Mouse (Mus musculus): ENCODE results near the gene Ints14.
A peak's percentile ranks its signal among the peaks of the same experiment; 100 is the strongest.
"Not testable (repeated sequence)": the region's sequence is repeated elsewhere in the genome, so short reads cannot be mapped to it uniquely, and the experiment has no call there.

Ints14 gene

DNA sequence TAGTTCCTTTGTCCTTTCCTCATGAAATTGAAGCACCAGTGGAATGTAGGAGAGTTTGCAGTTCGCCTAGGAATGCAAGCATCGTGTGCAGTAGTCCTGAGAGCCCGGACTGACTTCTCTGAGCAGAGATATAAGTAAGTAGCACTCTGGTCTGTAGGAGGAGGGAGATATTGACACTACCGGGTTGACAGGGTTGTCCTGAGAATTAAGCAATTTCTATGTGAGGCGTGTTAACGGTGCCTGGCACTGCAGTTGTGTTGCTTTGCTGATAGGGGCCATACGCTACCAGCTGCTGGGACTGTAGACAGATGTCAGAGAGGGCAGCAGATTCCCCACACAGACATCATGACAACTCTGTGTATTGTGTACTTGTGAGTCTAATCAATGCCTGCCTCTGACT, 7.5 kb upstream of the Ints14 start:
- DNase-seq = no peak

DNA sequence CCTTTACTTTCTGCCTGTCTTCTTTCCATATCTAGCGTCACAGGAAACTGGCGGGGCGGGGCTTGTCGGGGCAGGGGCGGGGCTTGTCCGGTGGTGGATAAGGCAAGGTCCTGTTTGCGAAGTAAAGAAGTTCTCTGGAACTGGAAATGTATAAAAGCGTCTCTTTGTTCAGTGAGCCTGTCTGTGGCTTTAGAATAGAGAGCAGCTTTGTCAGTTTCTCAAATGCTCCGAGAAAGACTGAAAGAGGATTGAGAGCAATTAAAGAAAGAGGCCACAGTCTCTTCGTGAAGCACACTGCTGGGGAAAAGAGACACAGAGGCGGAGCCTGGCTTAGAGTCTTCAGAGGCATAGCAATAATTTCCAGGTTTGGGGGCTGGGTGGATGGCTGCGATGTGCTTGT, 4.4 kb upstream of the Ints14 start:
- no peak for DNase-seq

DNA sequence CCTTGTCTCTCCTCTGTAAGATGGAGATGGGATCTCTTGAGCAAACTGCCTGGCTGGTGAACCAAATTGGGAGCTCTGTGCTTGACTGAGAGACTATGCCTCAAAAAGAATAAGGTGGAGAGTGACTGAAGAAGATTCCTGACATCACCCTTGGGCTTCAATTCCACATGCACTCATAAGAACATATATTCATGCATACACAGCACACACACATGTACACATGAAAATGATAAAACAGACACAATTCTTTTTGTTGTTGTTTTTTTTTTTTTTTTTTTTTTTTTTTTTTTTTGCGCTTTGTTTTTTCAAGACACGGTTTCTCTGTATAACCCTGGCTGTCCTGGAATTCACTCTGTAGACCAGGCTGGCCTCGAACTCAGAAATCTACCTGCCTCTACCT, 3.4 kb upstream of the Ints14 start:
- DNase-seq = no peak

DNA sequence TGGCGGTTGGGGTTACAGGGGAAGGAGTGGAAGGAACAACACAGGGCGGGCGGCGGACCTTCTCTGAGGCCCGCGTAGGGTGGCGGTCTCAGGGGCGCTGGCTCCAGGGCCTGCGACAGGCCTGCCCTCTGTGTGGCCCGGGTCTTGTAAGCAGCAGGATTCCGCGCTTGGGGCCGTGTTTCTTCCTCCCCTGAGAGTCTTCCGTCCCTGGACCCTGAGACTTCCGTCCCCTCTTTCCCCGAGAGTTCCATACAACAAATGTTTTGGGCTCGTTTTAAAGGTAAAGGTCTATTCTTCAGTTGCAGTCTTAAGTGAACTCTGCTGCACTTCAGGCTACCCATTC, 244 bp downstream of the Ints14 start:
- no peak for DNase-seq

DNA sequence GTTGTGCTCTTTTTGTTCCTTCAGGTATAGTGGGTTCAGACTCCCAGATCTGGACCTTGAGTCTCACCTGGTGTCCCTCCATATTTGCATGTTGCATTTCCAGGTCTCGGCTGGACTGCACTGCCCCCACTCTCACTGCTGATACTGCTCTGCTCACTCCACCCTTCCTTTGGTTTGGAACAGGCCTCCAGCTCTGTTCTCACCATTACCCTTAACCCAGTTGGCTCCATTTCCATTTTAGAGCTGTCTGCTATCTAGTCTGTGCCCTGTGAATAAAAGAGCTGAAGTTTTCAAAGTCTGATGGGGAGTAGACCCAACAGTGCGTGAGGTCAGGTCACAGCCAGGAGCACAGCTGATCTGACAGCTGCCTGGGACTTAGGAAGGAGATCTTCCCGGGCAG, 19.8 kb downstream of the Ints14 start:
- DNase-seq = no peak

DNA sequence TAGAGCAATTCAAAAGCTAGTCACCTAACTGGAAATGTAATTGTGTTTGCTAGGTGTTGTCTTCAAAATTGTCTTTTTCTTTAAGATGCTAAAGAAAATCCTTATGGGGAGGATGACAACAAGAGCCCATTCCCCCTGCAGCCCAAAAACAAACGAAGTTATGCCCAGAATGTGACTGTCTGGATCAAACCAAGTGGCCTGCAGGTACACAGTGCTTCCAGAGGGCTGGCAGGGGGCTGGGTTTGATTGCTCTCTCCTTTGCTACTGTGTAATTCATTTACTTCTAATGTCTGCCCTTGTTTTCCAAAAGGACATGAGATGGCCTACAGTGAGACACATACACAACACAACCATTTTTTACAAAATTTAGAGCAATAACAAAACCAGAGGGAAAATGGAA, 21.2 kb downstream of the Ints14 start:
- no peak for DNase-seq

GRCm38 (mm10) chr9:64985037-64985794, 24.5 kb downstream of the Ints14 start:
- no peak for DNase-seq

GRCm38 (mm10) chr9:64985807-64986206, 25.1 kb downstream of the Ints14 start:
- DNase-seq = no peak

GRCm38 (mm10) chr9:64987651-64988050, 26.9 kb downstream of the Ints14 start:
- DNase-seq = no peak

- DNase-seq = no peak
These were observed 27.7 kb downstream of the Ints14 start for GRCm38 (mm10) chr9:64988443-64988842.

DNA sequence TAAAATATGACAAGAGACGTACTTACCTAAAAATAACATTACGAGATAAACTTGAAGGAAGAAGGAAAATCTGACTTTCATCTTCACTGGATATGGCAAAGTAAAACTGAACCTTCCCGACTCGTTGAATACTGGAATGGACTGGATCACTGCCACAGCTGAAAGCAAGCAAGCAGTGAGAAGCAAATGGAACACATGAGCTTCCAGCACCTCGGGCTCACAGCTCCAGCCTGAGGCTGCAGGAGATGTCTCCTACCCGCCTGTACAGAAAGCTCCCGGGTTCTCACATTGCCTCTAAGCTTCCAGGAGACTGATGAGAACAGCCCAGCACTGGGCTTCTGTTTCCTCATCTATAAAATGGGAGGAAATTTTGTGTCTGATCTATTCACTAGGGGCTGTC, 29.6 kb downstream of the Ints14 start:
- no peak for DNase-seq

- DNase-seq = not testable (repeated sequence)
These were observed 34.8 kb downstream of the Ints14 start for GRCm38 (mm10) chr9:64995464-64995863.

GRCm38 (mm10) chr9:65001481-65001880, 40.8 kb downstream of the Ints14 start:
- DNase-seq = no peak

DNA sequence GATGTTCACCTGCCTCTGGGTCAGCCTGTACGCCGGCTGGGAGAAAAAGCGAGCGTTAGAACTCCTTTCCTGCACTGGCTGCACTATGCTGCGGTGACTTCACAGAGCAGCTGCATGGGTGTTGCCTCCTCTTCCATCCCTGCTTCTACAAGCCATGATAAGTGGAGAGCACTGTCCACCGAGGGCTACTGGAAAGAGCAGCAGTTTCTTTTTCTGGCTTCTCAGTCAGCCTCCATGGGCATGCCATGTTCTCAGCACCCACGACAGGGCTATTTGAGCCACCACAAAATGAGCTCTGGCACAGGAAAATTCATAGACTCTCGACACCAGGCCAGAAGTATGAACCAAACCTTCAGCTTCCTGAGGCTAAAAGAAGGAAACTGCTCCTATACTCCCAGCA, 45.0 kb downstream of the Ints14 start:
- DNase-seq = no peak

GRCm38 (mm10) chr9:65010632-65011031, 49.9 kb downstream of the Ints14 start:
- DNase-seq = no peak

DNA sequence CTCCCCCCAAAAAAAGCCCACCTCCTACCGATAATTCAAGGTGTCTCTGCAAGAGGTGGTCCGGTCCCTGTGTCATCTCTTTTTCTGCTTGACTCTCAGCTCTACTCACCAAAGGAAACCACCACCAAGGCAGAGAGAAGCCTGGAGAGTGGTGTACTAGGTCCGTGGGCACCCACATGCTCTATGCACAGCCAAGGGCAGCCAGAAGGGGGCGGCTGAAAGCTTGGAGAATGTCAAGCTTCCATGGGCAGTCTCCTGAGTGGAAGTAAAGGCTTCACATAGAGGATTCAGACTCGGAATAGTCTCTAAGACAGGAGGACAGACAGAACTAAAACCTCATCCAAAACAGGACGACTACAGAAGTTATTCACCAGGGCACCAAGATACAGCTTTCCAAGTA, 50.6 kb downstream of the Ints14 start:
- peak in 1 of 2 experiments; percentile 19 for DNase-seq

- DNase-seq = no peak
These were observed 54.9 kb downstream of the Ints14 start for GRCm38 (mm10) chr9:65015461-65016222.

- no peak for DNase-seq
These were observed 55.7 kb downstream of the Ints14 start for GRCm38 (mm10) chr9:65016241-65016977.

- no peak for DNase-seq
These were observed 56.5 kb downstream of the Ints14 start for GRCm38 (mm10) chr9:65016978-65017827.

DNA sequence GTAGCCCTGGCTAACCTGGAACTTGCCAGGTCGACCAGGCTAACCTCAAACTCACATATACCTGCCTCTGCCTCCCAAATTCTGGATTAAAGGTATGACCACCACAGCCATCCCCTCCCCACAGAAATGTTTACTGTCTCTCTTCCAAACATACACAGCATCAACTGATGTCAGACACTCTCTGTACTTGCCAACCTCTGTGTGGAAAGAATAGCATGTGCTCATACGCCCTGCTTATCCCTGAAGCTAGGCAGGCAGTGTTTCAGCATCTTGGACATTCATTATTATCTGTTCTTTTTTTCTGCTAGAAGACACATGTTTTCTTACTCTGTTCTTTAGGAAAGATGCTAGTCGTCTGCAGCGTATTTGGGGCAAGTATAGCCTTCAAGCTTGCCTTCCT, 57.2 kb downstream of the Ints14 start:
- DNase-seq = no peak

GRCm38 (mm10) chr9:65018588-65019121, 58.0 kb downstream of the Ints14 start:
- DNase-seq = no peak

DNA sequence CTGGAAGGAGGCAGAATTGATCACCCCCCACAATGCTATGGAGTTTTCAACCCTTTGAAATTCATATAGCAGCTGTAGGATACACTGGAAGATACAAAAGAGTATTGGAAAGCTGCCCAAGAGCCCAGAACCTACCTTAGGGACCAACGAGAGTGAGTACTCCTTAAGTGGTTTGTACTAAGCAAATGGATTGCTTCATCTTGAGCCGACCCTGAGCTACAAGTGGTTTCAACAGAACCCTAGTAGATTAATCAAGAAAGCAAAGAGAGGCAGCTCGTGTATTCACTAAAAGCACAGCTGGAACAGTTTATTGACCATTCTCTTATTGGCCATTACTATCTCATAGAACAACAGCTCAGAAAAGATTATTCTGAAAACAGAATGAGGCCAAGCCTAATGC, 58.4 kb downstream of the Ints14 start:
- no peak for DNase-seq

DNA sequence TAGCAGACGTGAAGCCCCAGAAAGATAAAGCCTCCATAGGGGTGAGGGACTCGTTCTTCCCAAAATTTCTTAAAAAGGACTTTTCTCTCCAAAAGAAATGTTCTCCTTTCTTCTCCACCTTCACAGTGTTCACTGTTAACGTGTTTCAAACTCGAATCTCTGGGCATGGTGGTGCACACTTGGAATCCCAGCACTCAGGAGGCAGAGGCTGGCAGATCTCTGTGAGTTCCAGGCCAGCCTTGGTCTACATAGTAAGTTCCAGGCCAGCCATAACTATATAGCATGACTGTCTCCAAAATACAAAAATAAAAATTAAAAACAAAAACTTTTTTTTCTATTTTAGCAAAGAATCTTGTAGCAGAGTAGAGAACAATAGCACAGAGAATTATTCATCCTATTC, 59.4 kb downstream of the Ints14 start:
- no peak for DNase-seq
